Mouse (Mus musculus) Muller cell, postnatal 12 days (primary cell): Measurements from ENCODE around the gene Olfr221.

Source experiments
- DNase-seq: peaks from one replicate; pipeline ENCODE4 v3.0.0-alpha.2; 2015; ENCODE audit errors: inconsistent ontology term

The Olfr221 gene

DNA sequence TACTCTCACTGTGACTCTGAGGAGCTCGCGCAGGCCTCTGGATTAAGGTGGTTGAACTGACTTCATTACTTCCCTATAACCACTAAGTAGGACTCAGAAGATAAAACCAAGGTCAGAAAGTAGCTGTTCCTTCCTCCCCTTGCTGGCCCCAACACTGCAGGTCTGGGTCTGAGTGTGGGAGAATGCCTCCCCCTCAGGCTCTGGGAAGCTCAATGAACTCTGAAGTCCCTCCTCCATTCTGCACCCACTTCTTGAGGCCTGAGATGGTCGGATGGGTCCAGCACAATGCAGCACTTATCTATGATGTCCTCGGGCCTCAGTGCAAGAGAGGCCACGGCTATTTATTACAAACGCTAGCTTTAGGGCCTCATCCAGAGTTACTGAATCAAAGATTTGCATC, 36.6 kb downstream of the Olfr221 start:
- no peak for DNase-seq

- no peak for DNase-seq
Observed at GRCm38 (mm10) chr14:52005141-52005540, 37.1 kb downstream of the Olfr221 start.

DNA sequence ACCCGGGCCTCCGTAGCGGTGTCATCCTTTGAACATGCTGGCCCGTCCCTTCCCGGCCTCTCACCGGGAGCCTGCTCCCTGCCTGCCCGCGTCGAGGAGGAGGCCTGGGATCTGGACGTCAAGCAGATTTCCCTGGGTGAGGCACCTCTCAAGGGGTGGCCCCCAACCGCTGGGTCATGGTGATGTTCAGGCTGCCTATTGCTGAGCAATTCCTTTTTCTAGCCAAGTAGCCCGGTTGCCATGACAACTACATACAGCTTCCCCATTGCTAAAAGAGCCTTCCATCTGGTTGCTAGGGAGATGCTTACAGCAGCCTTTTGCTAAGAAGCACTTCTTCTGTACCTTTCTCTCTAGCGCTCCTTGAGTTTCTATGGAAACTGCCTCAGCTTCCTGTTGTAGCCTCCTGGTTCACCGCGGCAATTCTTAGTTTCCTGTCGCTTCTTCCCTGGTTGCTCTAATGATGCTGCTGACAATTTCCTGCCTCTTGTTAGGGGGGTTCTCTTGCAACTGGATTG, 38.2 kb downstream of the Olfr221 start:
- DNase-seq, result peak; percentile 74

GRCm38 (mm10) chr14:51997483-51997882, 44.8 kb downstream of the Olfr221 start:
- DNase-seq, result no peak

DNA sequence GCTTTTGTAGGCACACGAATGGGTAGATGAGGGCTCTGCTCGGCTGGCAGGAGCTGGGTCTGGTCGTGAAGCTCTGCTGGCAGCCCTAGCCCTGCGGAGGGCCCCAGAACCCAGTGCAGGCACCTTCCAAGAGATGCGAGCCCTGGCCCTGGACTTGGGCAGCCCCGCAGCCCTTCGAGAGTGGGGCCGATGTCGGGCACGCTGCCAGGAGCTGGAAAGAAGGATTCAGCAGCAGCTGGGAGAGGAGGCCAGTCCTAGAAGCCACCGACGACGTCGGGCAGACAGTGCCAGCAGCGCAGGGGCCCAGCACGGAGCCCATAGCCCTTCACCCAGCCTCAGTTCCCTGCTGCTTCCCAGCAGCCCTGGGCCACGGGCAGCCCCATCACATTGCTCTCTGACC, 45.4 kb downstream of the Olfr221 start:
- no peak for DNase-seq

DNA sequence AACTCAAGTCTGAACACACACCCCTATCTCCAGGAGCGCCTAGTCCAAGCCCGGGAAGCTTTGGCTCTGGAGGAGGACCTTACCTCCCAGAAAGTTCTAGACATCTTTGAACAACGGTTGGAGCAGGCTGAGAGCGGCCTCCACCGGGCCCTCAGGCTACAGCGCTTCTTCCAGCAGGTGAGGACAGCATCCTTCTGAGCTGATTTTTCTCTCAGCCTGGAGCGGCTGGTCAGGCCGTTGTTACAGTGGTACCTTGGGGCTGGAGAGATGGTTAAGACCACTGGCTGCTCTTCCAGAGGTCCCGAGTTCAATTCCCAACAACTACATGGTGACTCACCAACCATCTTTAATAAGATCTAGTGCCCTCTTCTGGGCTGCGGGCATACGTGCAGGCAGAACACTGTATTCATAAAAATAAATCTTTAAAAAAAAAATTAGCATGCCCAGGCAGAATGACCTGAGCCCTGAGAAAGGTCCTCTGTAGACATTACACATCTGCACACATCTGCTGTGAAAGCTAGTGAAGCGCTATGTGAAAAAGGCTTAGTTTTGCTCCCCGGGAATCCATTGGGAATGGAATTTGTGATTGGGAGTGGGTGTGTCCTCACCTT, 45.9 kb downstream of the Olfr221 start:
- DNase-seq, result no peak

GRCm38 (mm10) chr14:51995219-51995871, 46.9 kb downstream of the Olfr221 start:
- no peak for DNase-seq

DNA sequence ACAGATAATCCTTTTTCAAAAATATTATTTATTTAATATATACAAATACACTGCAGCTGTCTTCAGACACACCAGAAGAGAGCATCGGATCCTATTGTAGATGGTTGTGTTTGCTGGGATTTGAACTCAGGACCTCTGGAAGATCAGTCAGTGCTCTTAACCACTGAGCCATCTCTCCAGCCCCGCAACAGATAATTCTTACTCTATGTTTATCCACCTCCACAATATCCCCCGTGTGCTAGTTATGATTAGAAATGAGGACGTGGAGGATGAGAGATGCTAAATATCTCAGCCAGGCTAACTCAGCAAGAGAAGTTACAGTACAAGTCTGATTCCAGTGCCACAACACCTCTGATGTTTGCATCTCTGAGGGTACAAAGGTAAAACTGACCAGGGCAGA, 47.8 kb downstream of the Olfr221 start:
- DNase-seq, result no peak

GRCm38 (mm10) chr14:51989461-51989970, 52.7 kb downstream of the Olfr221 start:
- DNase-seq, result no peak

DNA sequence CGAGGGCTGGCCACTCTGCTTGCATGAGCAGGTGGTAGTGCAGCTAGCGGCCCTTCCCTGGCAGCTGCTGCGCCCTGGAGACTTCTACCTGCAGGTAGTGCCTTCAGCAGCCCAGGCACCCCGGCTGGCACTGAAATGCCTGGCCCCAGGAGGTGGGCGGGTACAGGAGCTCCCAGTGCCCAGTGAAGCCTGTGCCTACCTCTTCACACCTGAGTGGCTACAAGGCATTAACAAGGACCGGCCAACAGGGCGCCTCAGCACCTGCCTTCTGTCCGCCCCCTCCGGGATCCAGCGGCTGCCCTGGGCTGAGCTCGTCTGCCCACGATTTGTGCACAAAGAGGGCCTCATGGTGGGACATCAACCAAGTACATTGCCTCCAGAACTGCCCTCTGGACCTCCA, 53.5 kb downstream of the Olfr221 start:
- DNase-seq, result no peak

DNA sequence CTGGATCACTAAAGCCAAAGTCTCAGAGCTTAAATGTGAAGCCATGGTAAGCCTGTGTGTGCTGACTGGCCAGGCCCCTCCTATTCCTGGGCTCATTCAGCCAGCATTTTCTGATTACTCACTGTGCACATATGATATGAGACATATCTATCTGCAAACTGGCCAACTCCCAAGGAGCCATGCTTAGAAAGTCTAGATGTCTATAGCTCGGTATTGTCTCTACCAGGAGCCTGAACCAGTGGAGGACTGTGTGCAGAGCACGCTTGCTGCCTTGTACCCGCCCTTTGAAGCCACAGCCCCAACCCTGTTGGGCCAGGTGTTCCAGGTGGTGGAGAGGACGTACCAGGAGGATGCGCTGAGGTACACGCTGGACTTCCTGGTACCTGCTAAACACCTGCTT, 55.1 kb downstream of the Olfr221 start:
- DNase-seq, result no peak

DNA sequence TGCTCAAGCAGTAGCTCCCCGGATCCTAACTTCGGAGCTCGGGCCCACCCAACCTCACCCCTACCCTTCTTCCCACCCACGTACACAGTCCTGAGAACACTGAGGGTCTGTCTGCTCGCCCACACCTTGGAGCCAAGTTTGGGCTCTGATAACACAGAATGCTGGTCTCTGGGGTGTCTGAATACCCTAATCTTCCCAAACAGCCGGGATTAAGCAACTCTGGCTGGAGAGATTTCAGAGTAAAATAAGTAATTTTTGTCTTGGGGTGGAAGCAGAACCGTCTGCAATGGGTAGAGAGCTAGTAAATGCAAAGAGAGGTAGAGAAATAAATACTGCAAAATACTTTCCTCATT, 56.1 kb downstream of the Olfr221 start:
- DNase-seq, result no peak

DNA sequence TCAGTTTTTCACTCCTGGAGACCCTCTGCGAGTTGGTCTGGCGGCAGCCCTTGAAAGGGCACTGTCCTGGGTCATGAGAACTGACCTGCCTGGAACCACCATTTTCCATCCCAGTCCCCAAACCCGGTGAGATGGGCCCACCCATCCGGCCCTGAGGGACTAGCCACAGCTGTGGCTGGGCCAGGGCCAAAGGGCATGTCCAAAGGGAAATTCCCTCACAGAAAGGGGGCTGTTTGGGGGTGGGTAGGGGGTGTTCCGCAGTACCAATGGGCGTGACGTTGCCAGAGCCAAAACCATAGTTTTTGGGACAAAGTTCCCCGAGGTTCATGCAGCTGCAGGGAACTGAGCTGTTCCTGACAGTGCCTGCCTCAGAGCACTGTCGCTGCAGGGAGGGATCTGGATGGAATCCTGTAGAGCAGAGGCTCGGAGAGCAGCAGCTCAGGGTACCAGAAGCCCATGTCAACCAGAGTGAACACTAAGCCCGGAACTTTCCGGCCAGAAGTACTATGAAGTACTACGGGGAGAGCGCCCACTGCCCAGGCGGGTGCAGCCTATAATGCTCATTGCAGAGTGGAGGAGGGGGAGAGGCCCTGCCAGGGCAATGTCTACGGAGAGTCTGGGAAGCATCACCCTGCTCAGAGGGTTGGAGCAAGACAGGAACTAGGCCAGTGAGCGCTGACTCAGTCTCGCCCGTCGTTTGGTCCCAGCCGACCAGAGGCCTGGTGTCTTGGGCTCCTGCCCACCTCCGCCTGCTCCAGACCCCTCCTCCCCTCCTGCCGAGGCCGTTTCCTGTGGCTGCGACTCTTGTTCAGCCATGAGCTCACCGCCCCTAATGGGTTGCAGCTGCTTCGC, 56.7 kb downstream of the Olfr221 start:
- DNase-seq, result peak; percentile 96

DNA sequence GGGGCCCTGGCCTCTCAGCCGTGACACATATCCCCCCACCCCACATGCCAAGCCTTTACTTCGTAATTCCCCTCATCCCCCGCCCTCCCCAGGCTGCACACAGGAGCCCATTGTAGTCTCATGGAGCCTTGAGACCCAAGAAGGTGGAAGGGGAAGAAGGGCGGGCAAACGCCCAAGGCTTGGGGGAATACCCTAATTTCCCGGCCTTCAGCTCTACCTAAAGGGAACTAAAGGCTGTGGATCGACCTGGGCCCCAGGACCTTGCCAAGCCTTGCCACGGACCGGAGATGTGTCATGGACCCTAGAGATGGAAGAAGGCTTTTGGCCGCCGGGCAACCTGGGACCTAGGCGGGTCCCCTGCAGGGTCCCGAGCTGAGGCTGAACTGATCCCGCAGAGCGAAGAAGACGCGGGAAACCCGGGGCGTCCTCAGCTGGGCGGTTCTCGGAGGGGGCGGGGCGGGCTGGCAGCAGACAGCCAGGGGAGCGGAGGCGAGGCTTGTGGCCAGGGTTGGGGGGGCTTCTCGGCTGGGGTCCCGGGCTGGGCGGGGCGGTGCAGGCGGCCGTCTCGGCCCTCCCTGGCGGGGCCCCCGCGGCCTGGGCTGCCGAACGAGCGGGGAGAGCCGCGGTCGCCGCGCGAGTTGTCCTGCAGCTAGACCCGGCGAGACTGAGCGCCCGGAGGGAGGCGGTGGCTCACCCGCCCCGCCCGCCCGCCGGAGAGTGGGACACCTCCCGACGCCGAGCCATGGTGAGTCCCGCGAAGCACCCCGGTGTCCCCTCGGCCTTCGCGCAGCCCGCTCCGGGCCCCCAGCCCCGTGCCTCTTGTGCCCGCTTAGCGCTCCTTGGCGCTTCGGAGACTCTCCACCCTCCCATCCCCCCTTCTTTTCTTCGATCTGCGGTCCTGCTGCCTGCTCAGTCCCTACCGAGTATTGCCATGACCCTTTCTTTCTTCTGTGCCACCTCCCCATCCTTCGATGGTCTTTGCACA, 57.7 kb downstream of the Olfr221 start, which contains the start of gene Arhgef40:
TSS of gene Arhgef40 (plus strand) at position 473 of the 985 bp plus-strand sequence.
- DNase-seq, result peak; percentile 89
